Mouse (Mus musculus) ES-E14 (cell line): ENCODE measurements around the gene Rpl39.

Experiments
- HCFC1 ChIP-seq: IDR thresholded peaks from 2 replicates; pipeline ENCODE4 v1.6.1; 2012; ENCODE audit warnings: low read length, inconsistent platforms, borderline replicate concordance; ENCODE audit not compliant: insufficient read depth
- MAFK ChIP-seq: IDR thresholded peaks from 2 replicates; pipeline ENCODE4 v1.6.1; 2014; ENCODE audit warnings: mild to moderate bottlenecking, low read depth, low read length, inconsistent platforms; ENCODE audit not compliant: insufficient read depth
- ZC3H11A ChIP-seq: IDR thresholded peaks from 2 replicates; pipeline ENCODE4 v1.6.1; 2012; ENCODE audit warnings: low read depth, mild to moderate bottlenecking, inconsistent platforms, low read length, borderline replicate concordance
- ZNF384 ChIP-seq: IDR thresholded peaks from 2 replicates; pipeline ENCODE4 v1.6.1; 2012; ENCODE audit warnings: low read depth, low read length, inconsistent platforms

DNA sequence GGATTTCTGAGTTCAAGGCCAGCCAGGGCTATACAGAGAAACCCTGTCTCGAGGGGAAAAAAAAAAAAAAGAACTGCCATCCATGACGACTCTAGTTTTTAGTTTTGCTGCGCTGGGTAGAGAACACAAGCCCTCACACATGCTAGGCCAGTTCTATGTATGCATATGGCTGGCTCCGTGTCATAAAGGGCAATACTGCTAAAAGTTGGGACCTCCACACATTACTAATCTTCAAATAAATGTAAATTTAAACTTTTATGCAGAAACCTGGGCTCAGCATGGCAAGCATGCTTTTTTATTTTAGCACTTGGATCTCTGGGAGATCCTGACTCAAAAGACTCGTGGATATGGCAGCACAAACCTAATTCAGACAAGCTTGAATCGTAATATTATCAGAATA is 4.0 kb downstream of the Rpl39 start:
- TF ChIP-seq HCFC1 = no peak
- TF ChIP-seq ZNF384 = no peak
- TF ChIP-seq MAFK = no peak
- no peak for TF ChIP-seq ZC3H11A
